Mouse (Mus musculus): ENCODE measurements around the gene Mad2l2.

Gene Mad2l2

GRCm38 (mm10) chr4:148143721-148144120, 13.5 kb downstream of the Mad2l2 start:
- DNase-seq (ENCODE audit: low spot score in 2 of 2) = no peak

GRCm38 (mm10) chr4:148147714-148148113, 17.5 kb downstream of the Mad2l2 start:
- no peak for DNase-seq (ENCODE audit: low spot score in 2 of 2)

- no peak for DNase-seq (ENCODE audit: low spot score in 2 of 2)
Observed at GRCm38 (mm10) chr4:148149540-148149939, 19.4 kb downstream of the Mad2l2 start.

GRCm38 (mm10) chr4:148150242-148150641, 20.1 kb downstream of the Mad2l2 start:
- DNase-seq (ENCODE audit: low spot score in 2 of 2) = no peak

- no peak for DNase-seq (ENCODE audit: low spot score in 2 of 2)
Observed at GRCm38 (mm10) chr4:148150953-148151266, 20.7 kb downstream of the Mad2l2 start.

GRCm38 (mm10) chr4:148151267-148152168, 21.3 kb downstream of the Mad2l2 start, which contains the start of gene Fbxo6:
TSS of gene Fbxo6 (minus strand) at chr4:148152140.
- peak; percentile 56 to 72 for DNase-seq (ENCODE audit: low spot score in 2 of 2)

- no peak for DNase-seq (ENCODE audit: low spot score in 2 of 2)
Observed at GRCm38 (mm10) chr4:148152547-148152946, 22.4 kb downstream of the Mad2l2 start.

GRCm38 (mm10) chr4:148154006-148154405, 23.8 kb downstream of the Mad2l2 start:
- no peak for DNase-seq (ENCODE audit: low spot score in 2 of 2)

GRCm38 (mm10) chr4:148154982-148155381, 24.8 kb downstream of the Mad2l2 start:
- DNase-seq (ENCODE audit: low spot score in 2 of 2) = no peak

- DNase-seq (ENCODE audit: low spot score in 2 of 2) = no peak
Observed at GRCm38 (mm10) chr4:148158436-148159348, 28.5 kb downstream of the Mad2l2 start.

- DNase-seq (ENCODE audit: low spot score in 2 of 2) = peak; percentile 96 to 98
Observed at GRCm38 (mm10) chr4:148159544-148160435, 29.6 kb downstream of the Mad2l2 start.

- DNase-seq (ENCODE audit: low spot score in 2 of 2) = no peak
Observed at GRCm38 (mm10) chr4:148160436-148161390, 30.5 kb downstream of the Mad2l2 start, which contains the start of the genes Fbxo44 and Fbxo2. TSS of gene Fbxo44 (minus strand) at chr4:148160482. TSS of gene Fbxo2 (plus strand) at chr4:148160621.

GRCm38 (mm10) chr4:148164002-148164439, 33.8 kb downstream of the Mad2l2 start:
- DNase-seq (ENCODE audit: low spot score in 2 of 2) = peak; percentile 55 to 66

GRCm38 (mm10) chr4:148164461-148164860, 34.3 kb downstream of the Mad2l2 start:
- DNase-seq (ENCODE audit: low spot score in 2 of 2) = no peak

GRCm38 (mm10) chr4:148165551-148165950, 35.4 kb downstream of the Mad2l2 start:
- no peak for DNase-seq (ENCODE audit: low spot score in 2 of 2)

- peak in 1 of 2 experiments; percentile 67 for DNase-seq (ENCODE audit: low spot score in 2 of 2)
Observed at GRCm38 (mm10) chr4:148166431-148166830, 36.2 kb downstream of the Mad2l2 start.

- DNase-seq (ENCODE audit: low spot score in 2 of 2) = peak in 1 of 2 experiments; percentile 62
Observed at GRCm38 (mm10) chr4:148166986-148167385, 36.8 kb downstream of the Mad2l2 start.

- no peak for DNase-seq (ENCODE audit: low spot score in 2 of 2)
Observed at GRCm38 (mm10) chr4:148168287-148168686, 38.1 kb downstream of the Mad2l2 start.

- no peak for DNase-seq (ENCODE audit: low spot score in 2 of 2)
Observed at GRCm38 (mm10) chr4:148169586-148169985, 39.4 kb downstream of the Mad2l2 start.

GRCm38 (mm10) chr4:148170842-148171241, 40.7 kb downstream of the Mad2l2 start:
- no peak for DNase-seq (ENCODE audit: low spot score in 2 of 2)

Data from frontal cortex, postnatal 25 days (tissue).